Mouse (Mus musculus): ENCODE data around the gene Olfr978. TPM values are rescaled to one million over a fixed set of nuclear protein-coding genes. Genes with fewer than 3 reads are reported as not detected.

Olfr978 gene
- polyA plus RNA-seq, 1 experiment: not detected

GRCm38 (mm10) chr9:40021164-40021563 is 29.3 kb downstream of the Olfr978 start, which contains the start of gene Olfr981:
Gene Olfr981 (plus strand): TSS chr9:40021464.
- TF ChIP-seq CTCF (IDR thresholded peaks at IDR 0.05; ENCODE audit: low read depth, low read length) (no peak), EP300 (IDR thresholded peaks at IDR 0.05; ENCODE audit: insufficient read depth, low read depth, low read length) (no peak), POLR2A (IDR thresholded peaks at IDR 0.05; ENCODE audit: insufficient read depth, low read length) (no peak)
- H3K27ac ChIP-seq (ENCODE audit: insufficient read depth, low read length): no peak within 1 kb of the TSS
- H3K36me3 ChIP-seq (ENCODE audit: control insufficient read depth, insufficient read depth, low read length, poor library complexity, severe bottlenecking): no peaks in the 10 kb centered on the region
- no peak within 1 kb of the TSS for H3K9ac ChIP-seq (ENCODE audit: low read depth, poor library complexity, severe bottlenecking)
- no peaks in the 10 kb centered on the region for H3K4me1 ChIP-seq (ENCODE audit: control insufficient read depth, insufficient read depth, low read length)
- H3K4me3 ChIP-seq (ENCODE audit: low read depth, low read length): no peak within 1 kb of the TSS
- no peaks in the 10 kb centered on the region for H3K9me3 ChIP-seq (replicated peaks; ENCODE audit: control insufficient read depth, insufficient read depth, low read length, poor library complexity, severe bottlenecking)
- H3K27me3 ChIP-seq (ENCODE audit: control insufficient read depth, insufficient read depth, low read length, poor library complexity, severe bottlenecking): no peaks in the 10 kb centered on the region

Other genes starting within 250 kb of the Olfr978 start
- not detected in 2 replicates for gene Olfr967, start 245.9 kb upstream of the Olfr978 start, polyA plus RNA-seq (2011; ENCODE audit: insufficient read depth, insufficient read length, low read depth, missing spikeins)
- gene Olfr968, start 208.9 kb upstream of the Olfr978 start, polyA plus RNA-seq (2011; ENCODE audit: insufficient read depth, insufficient read length, low read depth, missing spikeins): not detected in 2 replicates
- not detected in 2 replicates for gene Olfr969, start 201.2 kb upstream of the Olfr978 start, polyA plus RNA-seq (2011; ENCODE audit: insufficient read depth, insufficient read length, low read depth, missing spikeins)
- gene Olfr970, start 183.3 kb upstream of the Olfr978 start, polyA plus RNA-seq (2011; ENCODE audit: insufficient read depth, insufficient read length, low read depth, missing spikeins): not detected in 2 replicates
- not detected in 2 replicates for gene Olfr971, start 155.2 kb upstream of the Olfr978 start, polyA plus RNA-seq (2011; ENCODE audit: insufficient read depth, insufficient read length, low read depth, missing spikeins)
- gene Olfr972, start 125.7 kb upstream of the Olfr978 start, polyA plus RNA-seq (2011; ENCODE audit: insufficient read depth, insufficient read length, low read depth, missing spikeins): not detected in 2 replicates
- gene Olfr229, start 84.8 kb upstream of the Olfr978 start, polyA plus RNA-seq (2011; ENCODE audit: insufficient read depth, insufficient read length, low read depth, missing spikeins): not detected in 2 replicates
- gene Olfr974, start 54.6 kb upstream of the Olfr978 start, polyA plus RNA-seq (2011; ENCODE audit: insufficient read depth, insufficient read length, low read depth, missing spikeins): not detected in 2 replicates
- gene Olfr975, start 40.1 kb upstream of the Olfr978 start, polyA plus RNA-seq (2011; ENCODE audit: insufficient read depth, insufficient read length, low read depth, missing spikeins): 0.36 TPM in 1 of 2 replicates, not detected in the other
- 0.19 TPM in 1 of 2 replicates, not detected in the other for gene Olfr976, start 31.0 kb upstream of the Olfr978 start, polyA plus RNA-seq (2011; ENCODE audit: insufficient read depth, insufficient read length, low read depth, missing spikeins)
- gene Olfr979, start 11.4 kb downstream of the Olfr978 start, polyA plus RNA-seq (2011; ENCODE audit: insufficient read depth, insufficient read length, low read depth, missing spikeins): not detected in 2 replicates
- gene Olfr980, start 17.5 kb downstream of the Olfr978 start, polyA plus RNA-seq (2011; ENCODE audit: insufficient read depth, insufficient read length, low read depth, missing spikeins): not detected in 2 replicates
- gene Olfr981, start 29.4 kb downstream of the Olfr978 start, polyA plus RNA-seq (2011; ENCODE audit: insufficient read depth, insufficient read length, low read depth, missing spikeins): 0.15 TPM in 1 of 2 replicates, not detected in the other
- gene Olfr982, start 81.7 kb downstream of the Olfr978 start, polyA plus RNA-seq (2011; ENCODE audit: insufficient read depth, insufficient read length, low read depth, missing spikeins): not detected in 2 replicates
- gene Olfr983, start 101.5 kb downstream of the Olfr978 start, polyA plus RNA-seq (2011; ENCODE audit: insufficient read depth, insufficient read length, low read depth, missing spikeins): 0.16 and 0.21 TPM in 2 replicates
- gene Olfr984, start 122.1 kb downstream of the Olfr978 start, polyA plus RNA-seq (2011; ENCODE audit: insufficient read depth, insufficient read length, low read depth, missing spikeins): 0.42 and 0.43 TPM in 2 replicates
- 0.64 and 0.87 TPM in 2 replicates for gene Olfr985, start 138.1 kb downstream of the Olfr978 start, polyA plus RNA-seq (2011; ENCODE audit: insufficient read depth, insufficient read length, low read depth, missing spikeins)
- not detected in 2 replicates for gene Tmem225, start 156.0 kb downstream of the Olfr978 start, polyA plus RNA-seq (2011; ENCODE audit: insufficient read depth, insufficient read length, low read depth, missing spikeins)
- not detected in 2 replicates for gene Olfr986, start 188.8 kb downstream of the Olfr978 start, polyA plus RNA-seq (2011; ENCODE audit: insufficient read depth, insufficient read length, low read depth, missing spikeins)
- gene Zfp202, start 200.2 kb downstream of the Olfr978 start, polyA plus RNA-seq (2011; ENCODE audit: insufficient read depth, insufficient read length, low read depth, missing spikeins): 2.5 and 2.6 TPM in 2 replicates

Data from ES-Bruce4 (cell line).